8 mouse cellular contexts compared by ENCODE assay signal in genomic region chr12:85341131-85341530, GRCm38 (mm10). TPM values are rescaled to one million over a fixed set of nuclear protein-coding genes. Genes with fewer than 3 reads are reported as not detected.
DNase-seq lines count a peak whose midpoint lies in the region; ATAC-seq and TF ChIP-seq lines count a peak whose summit lies in the region.

No protein-coding gene starts in this region.

- H3K4me3 ChIP-seq in cerebellum, adult 2 months (replicated peaks; ENCODE audit: insufficient read depth, low read depth, low read length) = no peak overlapping the region
- no peak overlapping the region for H3K4me3 ChIP-seq in liver, embryonic 14.5 days (ENCODE audit: insufficient read depth in 1 of 2, low read depth in 2 of 2, low read length in 2 of 2)
- H3K4me3 ChIP-seq in intestine, postnatal 0 days (ENCODE audit: low read depth, low read length) = no peak overlapping the region
- H3K4me3 ChIP-seq in kidney, embryonic 14.5 days (ENCODE audit: low read length) = no peak overlapping the region

- H3K9me3 ChIP-seq in liver, embryonic 14.5 days (ENCODE audit: control insufficient read depth, low read length) = no peaks in the 10 kb centered on the region
- no peaks in the 10 kb centered on the region for H3K9me3 ChIP-seq in intestine, postnatal 0 days (ENCODE audit: control insufficient read depth)
- H3K9me3 ChIP-seq in kidney, embryonic 14.5 days (ENCODE audit: control insufficient read depth, low read length) = no peaks in the 10 kb centered on the region

- no peak for TF ChIP-seq EP300 in liver, embryonic 14.5 days (IDR thresholded peaks at IDR 0.05; ENCODE audit: low read depth)

- no peak overlapping the region for H3K27ac ChIP-seq in cerebellum, adult 2 months (ENCODE audit: insufficient read depth, low read length)
- no peak overlapping the region for H3K27ac ChIP-seq in liver, embryonic 14.5 days
- no peak overlapping the region for H3K27ac ChIP-seq in intestine, postnatal 0 days (ENCODE audit: low read depth, low read length)
- no peak overlapping the region for H3K27ac ChIP-seq in kidney, embryonic 14.5 days (ENCODE audit: low read depth, low read length)

- peak in 1 of 2 experiments; percentile 67 for DNase-seq in cerebellum, adult 2 months
- no peak for DNase-seq in cerebellum, adult 11-12 months
- peak; percentile 52 to 67 (median 54) for DNase-seq in liver, embryonic 14.5 days (ENCODE audit: low read depth in 3 of 3, low spot score in 3 of 3)
- no peak for DNase-seq in liver
- DNase-seq in cerebellum, postnatal 10 days = peak; percentile 53 to 88
- DNase-seq in retina, embryonic 14.5 days (ENCODE audit: low spot score) = peak; percentile 92

- H3K27me3 ChIP-seq in cerebellum, adult 2 months (ENCODE audit: control insufficient read depth, insufficient read depth, low read length) = no peaks in the 10 kb centered on the region
- no peaks in the 10 kb centered on the region for H3K27me3 ChIP-seq in liver, embryonic 14.5 days (ENCODE audit: control insufficient read depth, insufficient read depth, low read length)
- no peaks in the 10 kb centered on the region for H3K27me3 ChIP-seq in intestine, postnatal 0 days (replicated peaks; ENCODE audit: control insufficient read depth, insufficient read depth, low read length)
- no peaks in the 10 kb centered on the region for H3K27me3 ChIP-seq in kidney, embryonic 14.5 days (ENCODE audit: control insufficient read depth, insufficient read depth, low read length)

- H3K4me2 ChIP-seq in liver, embryonic 14.5 days (ENCODE audit: low read depth) = no peak overlapping the region
- H3K4me2 ChIP-seq in intestine, postnatal 0 days (replicated peaks; ENCODE audit: low read depth) = no peak overlapping the region
- H3K4me2 ChIP-seq in kidney, embryonic 14.5 days (replicated peaks; ENCODE audit: low read depth, low read length) = no peak overlapping the region

- TF ChIP-seq CTCF in cerebellum, adult 2 months (IDR thresholded peaks at IDR 0.05; ENCODE audit: borderline replicate concordance, insufficient read depth, low read depth, low read length) = peak; percentile 33; the same call in 1 of the 2 replicates
- peak; percentile 33; the same call in 1 of the 2 replicates for TF ChIP-seq CTCF in liver, embryonic 14.5 days (IDR thresholded peaks at IDR 0.05; ENCODE audit: low read depth)
- TF ChIP-seq CTCF in intestine, postnatal 0 days (IDR thresholded peaks at IDR 0.05; ENCODE audit: low read depth) = peak; percentile 82

- no peaks in the 10 kb centered on the region; the same call in 1 of the 2 replicates for H3K4me1 ChIP-seq in cerebellum, adult 2 months (ENCODE audit: control insufficient read depth, insufficient read depth, low read length)
- H3K4me1 ChIP-seq in liver, embryonic 14.5 days (replicated peaks; ENCODE audit: control insufficient read depth in 2 of 2, insufficient read depth in 2 of 2, low read length in 1 of 2) = peaks cover 15 to 20% of the 10 kb centered on the region in 2 experiments
- H3K4me1 ChIP-seq in intestine, postnatal 0 days (replicated peaks; ENCODE audit: control insufficient read depth, insufficient read depth, low read length) = 0 out of 2 replicates have a peak, but pooled peaks cover 8% of the 10 kb centered on the region
- H3K4me1 ChIP-seq in kidney, embryonic 14.5 days (ENCODE audit: control insufficient read depth, insufficient read depth, low read length) = 0 out of 2 replicates have a peak, but pooled peaks cover 13% of the 10 kb centered on the region

- peaks cover 6% of the 10 kb centered on the region for H3K36me3 ChIP-seq in liver, embryonic 14.5 days (replicated peaks; ENCODE audit: control insufficient read depth, insufficient read depth, low read depth)
- H3K36me3 ChIP-seq in intestine, postnatal 0 days (ENCODE audit: control insufficient read depth, insufficient read depth) = peaks cover 11% of the 10 kb centered on the region; the same call in 1 of the 2 replicates
- H3K36me3 ChIP-seq in kidney, embryonic 14.5 days (ENCODE audit: control insufficient read depth, insufficient read depth, low read length) = peaks cover 24% of the 10 kb centered on the region

- no peak for TF ChIP-seq POLR2A in cerebellum, adult 2 months (IDR thresholded peaks at IDR 0.05; ENCODE audit: borderline replicate concordance, insufficient read depth, low read length)

- no peak for ATAC-seq in liver, embryonic 14.5 days (ENCODE audit: insufficient read depth)
- no peak for ATAC-seq in intestine, postnatal 0 days
- no peak for ATAC-seq in kidney, embryonic 14.5 days (ENCODE audit: low FRiP score, low TSS enrichment)

- no peak overlapping the region for H3K9ac ChIP-seq in liver, embryonic 14.5 days (replicated peaks)
- no peak overlapping the region for H3K9ac ChIP-seq in intestine, postnatal 0 days (ENCODE audit: low read depth, low read length)
- no peak overlapping the region for H3K9ac ChIP-seq in kidney, embryonic 14.5 days (ENCODE audit: low read depth, low read length)

- 64% methylated on average over 1 of the region's 1 CpGs for WGBS in cerebellum, adult 2 months
- 43% methylated on average over 1 of the region's 1 CpGs for WGBS in liver, embryonic 14.5 days (ENCODE audit: insufficient replicate concordance)
- 25% methylated on average over 1 of the region's 1 CpGs for WGBS in intestine, postnatal 0 days
- WGBS in kidney, embryonic 14.5 days = 66% methylated on average over 1 of the region's 1 CpGs

RNA-seq across cellular contexts. Expression of gene Nek9, which starts 2.0 kb away (rescaled TPM):
- polyA plus RNA-seq in cerebellum, adult 2 months (2012; rRNA removed) = 38.6 and 40.1 TPM in 2 replicates
- 6.6 and 8.8 TPM in 2 replicates for polyA plus RNA-seq in liver, embryonic 14.5 days (2012; rRNA removed)
- 4.1 and 4.4 TPM in 2 replicates for polyA plus RNA-seq in liver, embryonic 14.5 days (2014; fragmentation: Nextera tagmentation; extraction: Ambion mirVana)
- polyA plus RNA-seq in intestine, postnatal 0 days (2015; fragmentation: Nextera tagmentation; extraction: Ambion mirVana) = 10.2 and 10.3 TPM in 2 replicates
- polyA plus RNA-seq in kidney, embryonic 14.5 days (2014; fragmentation: Nextera tagmentation; extraction: Ambion mirVana) = 13.1 and 19.1 TPM in 2 replicates

RNA-seq across cellular contexts. Expression of gene Tmed10, which starts 33.5 kb away (rescaled TPM):
- 174 and 178 TPM in 2 replicates for polyA plus RNA-seq in cerebellum, adult 2 months (2012; rRNA removed)
- polyA plus RNA-seq in liver, embryonic 14.5 days (2012; rRNA removed) = 43.7 and 67.2 TPM in 2 replicates
- polyA plus RNA-seq in liver, embryonic 14.5 days (2014; fragmentation: Nextera tagmentation; extraction: Ambion mirVana) = 174 and 175 TPM in 2 replicates
- polyA plus RNA-seq in intestine, postnatal 0 days (2015; fragmentation: Nextera tagmentation; extraction: Ambion mirVana) = 328 TPM in 2 replicates
- polyA plus RNA-seq in kidney, embryonic 14.5 days (2014; fragmentation: Nextera tagmentation; extraction: Ambion mirVana) = 314 and 356 TPM in 2 replicates

RNA-seq across cellular contexts. Expression of gene Zc2hc1c, which starts 52.7 kb away (rescaled TPM):
- 0.95 and 1.1 TPM in 2 replicates for polyA plus RNA-seq in cerebellum, adult 2 months (2012; rRNA removed)
- polyA plus RNA-seq in liver, embryonic 14.5 days (2012; rRNA removed) = 0.02 TPM in 2 replicates
- 0.03 and 0.19 TPM in 2 replicates for polyA plus RNA-seq in liver, embryonic 14.5 days (2014; fragmentation: Nextera tagmentation; extraction: Ambion mirVana)
- polyA plus RNA-seq in intestine, postnatal 0 days (2015; fragmentation: Nextera tagmentation; extraction: Ambion mirVana) = 0.86 and 0.96 TPM in 2 replicates
- polyA plus RNA-seq in kidney, embryonic 14.5 days (2014; fragmentation: Nextera tagmentation; extraction: Ambion mirVana) = 2.0 and 3.2 TPM in 2 replicates

RNA-seq across cellular contexts. Expression of gene Acyp1, which starts 52.9 kb away (rescaled TPM):
- polyA plus RNA-seq in cerebellum, adult 2 months (2012; rRNA removed) = 77.8 and 88.8 TPM in 2 replicates
- polyA plus RNA-seq in liver, embryonic 14.5 days (2012; rRNA removed) = 24.2 and 27.1 TPM in 2 replicates
- polyA plus RNA-seq in liver, embryonic 14.5 days (2014; fragmentation: Nextera tagmentation; extraction: Ambion mirVana) = 65.3 and 68.5 TPM in 2 replicates
- 50.3 and 51.9 TPM in 2 replicates for polyA plus RNA-seq in intestine, postnatal 0 days (2015; fragmentation: Nextera tagmentation; extraction: Ambion mirVana)
- polyA plus RNA-seq in kidney, embryonic 14.5 days (2014; fragmentation: Nextera tagmentation; extraction: Ambion mirVana) = 57.7 and 89.4 TPM in 2 replicates

Comparison
In these comparisons a context has a peak if more than half of its experiments do, and no peak if none do; other contexts are left out.
1. DNase-seq: peak in liver, embryonic 14.5 days (3 of 3), cerebellum, postnatal 10 days (2 of 2) and retina, embryonic 14.5 days (single experiment); none in cerebellum, adult 11-12 months (single experiment) and liver (single experiment).
2. Peak in every context shown above with its lines, with median percentiles within 50 percentile points of each other: CTCF ChIP-seq.